Mouse (Mus musculus) embryonic facial prominence, embryonic 11.5 days (tissue): Measurements from ENCODE around the gene Dnajc25. TPM values are rescaled to one million over a fixed set of nuclear protein-coding genes. Genes with fewer than 3 reads are reported as not detected.

Source experiments
- ATAC-seq: fragments of 200-750 bp; cut with Nextera tagmentation; replicated peaks from 2 replicates; pipeline ENCODE4 v1.8.0; 2017; ENCODE audit warnings: low read depth; ENCODE audit not compliant: insufficient number of reproducible peaks, low FRiP score, low TSS enrichment
- DNase-seq: peaks from one replicate; pipeline ENCODE4 v3.0.0-alpha.2; 2015; ENCODE audit warnings: low spot score
- H3K27ac ChIP-seq: fragments of 300-500 bp; sonication (generic); replicated peaks from 2 replicates; pipeline ENCODE4 v1.5.1; 2014; ENCODE audit warnings: mild to moderate bottlenecking, low read depth, low read length, control low read depth
- H3K27me3 ChIP-seq: fragments of 300-500 bp; sonication (generic); 2 replicates; pipeline ENCODE4 v1.6.1; 2014; ENCODE audit warnings: mild to moderate bottlenecking, low read length, moderate library complexity, mixed read lengths; ENCODE audit not compliant: control insufficient read depth, insufficient read depth
- H3K36me3 ChIP-seq: fragments of 300-500 bp; sonication (generic); replicated peaks from 2 replicates; pipeline ENCODE4 v1.6.1; 2014; ENCODE audit warnings: low read depth, mild to moderate bottlenecking, low read length, moderate library complexity, mixed read lengths; ENCODE audit not compliant: control insufficient read depth, insufficient read depth
- H3K4me1 ChIP-seq: fragments of 300-500 bp; sonication (generic); 2 replicates; pipeline ENCODE4 v1.6.1; 2014; ENCODE audit warnings: low read length, mixed read lengths; ENCODE audit not compliant: control insufficient read depth, insufficient read depth
- H3K4me2 ChIP-seq: fragments of 300-500 bp; sonication (generic); 2 replicates; pipeline ENCODE4 v1.6.1; 2014; ENCODE audit warnings: low read depth, mild to moderate bottlenecking, control low read depth, low read length, moderate library complexity
- H3K4me3 ChIP-seq: fragments of 300-500 bp; sonication (generic); 2 replicates; pipeline ENCODE4 v1.5.1; 2014; ENCODE audit warnings: low read depth, low read length, control low read depth
- H3K9ac ChIP-seq: fragments of 300-500 bp; sonication (generic); replicated peaks from 2 replicates; pipeline ENCODE4 v1.6.1; 2014; ENCODE audit warnings: mild to moderate bottlenecking, control low read depth, low read length
- H3K9me3 ChIP-seq: fragments of 300-500 bp; sonication (generic); replicated peaks from 2 replicates; pipeline ENCODE4 v1.6.1; 2016; ENCODE audit warnings: mild to moderate bottlenecking, low read length, inconsistent platforms, mixed read lengths; ENCODE audit not compliant: control insufficient read depth
- WGBS: fragments of 180-500 bp; shearing (Covaris S2); extraction: QIAGEN DNeasy Blood & Tissue Kit; methylation state at CpG from one replicate; pipeline ENCODE4 v1.1.7; 2014; 5-methylcytosine and 5-hydroxymethylcytosine counted together
- polyA plus RNA-seq: library from polyadenylated mRNA; unstranded; fragments of >200 nt; fragmentation: Nextera tagmentation; extraction: Ambion mirVana; gene quantifications from 2 replicates; pipeline ENCODE4 v1.2.1, GENCODE M21; 2014

The Dnajc25 gene
- polyA plus RNA-seq, 1 experiment from 2014 or later, result 6.1 TPM

GRCm38 (mm10) chr4:58981421-58981820 is 13.4 kb upstream of the Dnajc25 start:
- WGBS, result 76% methylated on average over 6 of the region's 6 CpGs
- no peak for ATAC-seq

GRCm38 (mm10) chr4:58982806-58983205 is 12.1 kb upstream of the Dnajc25 start:
- ATAC-seq (no peak), DNase-seq (no peak)
- Histone ChIP-seq H3K9me3 (no peaks in the 10 kb centered on the region), H3K4me2 (no peak overlapping the region), H3K27me3 (no peaks in the 10 kb centered on the region), H3K4me1 (no peaks in the 10 kb centered on the region), H3K36me3 (no peaks in the 10 kb centered on the region), H3K9ac (no peak overlapping the region), H3K27ac (no peak overlapping the region), H3K4me3 (no peak overlapping the region)
- WGBS, result 88% methylated on average over 8 of the region's 8 CpGs

More at GRCm38 (mm10) chr4:58981421-58981820, 13.4 kb upstream of the Dnajc25 start:
- DNase-seq, result no peak
- Histone ChIP-seq H3K4me3 (no peak overlapping the region), H3K9ac (no peak overlapping the region), H3K9me3 (no peaks in the 10 kb centered on the region), H3K27me3 (no peaks in the 10 kb centered on the region), H3K4me1 (no peaks in the 10 kb centered on the region), H3K4me2 (no peak overlapping the region), H3K36me3 (no peaks in the 10 kb centered on the region), H3K27ac (no peak overlapping the region)

GRCm38 (mm10) chr4:58985157-58985648 is 9.7 kb upstream of the Dnajc25 start:
- Histone ChIP-seq H3K4me3 (no peak overlapping the region), H3K9me3 (no peaks in the 10 kb centered on the region), H3K4me2 (no peak overlapping the region), H3K9ac (no peak overlapping the region), H3K27me3 (no peaks in the 10 kb centered on the region), H3K36me3 (no peaks in the 10 kb centered on the region), H3K4me1 (no peaks in the 10 kb centered on the region), H3K27ac (no peak overlapping the region)
- DNase-seq, result peak; percentile 86
- no peak for ATAC-seq
- WGBS, result 23% methylated on average over 7 of the region's 7 CpGs

- Histone ChIP-seq H3K9me3 (no peaks in the 10 kb centered on the region), H3K4me3 (peak within 1 kb of the TSS; percentile 61), H3K4me2 (peak within 1 kb of the TSS; percentile 87), H3K27ac (no peak within 1 kb of the TSS), H3K27me3 (no peaks in the 10 kb centered on the region), H3K4me1 (no peaks in the 10 kb centered on the region), H3K36me3 (no peaks in the 10 kb centered on the region), H3K9ac (peak within 1 kb of the TSS; percentile 66)
- DNase-seq, result peak; percentile 85
- peak; percentile 79 for ATAC-seq
- WGBS, result 2% methylated on average over 28 of the region's 28 CpGs
Observed at GRCm38 (mm10) chr4:58986540-58987190, 8.2 kb upstream of the Dnajc25 start, which contains the start of gene Ptgr1. Gene Ptgr1 (minus strand): TSS chr4:58987119.

- H3K27me3 ChIP-seq, result no peaks in the 10 kb centered on the region
- 88% methylated on average over 7 of the region's 7 CpGs for WGBS
Observed at GRCm38 (mm10) chr4:58989303-58989898, 5.5 kb upstream of the Dnajc25 start.

GRCm38 (mm10) chr4:58990609-58991434 is 4.0 kb upstream of the Dnajc25 start:
- DNase-seq, result no peak

More at GRCm38 (mm10) chr4:58989303-58989898, 5.5 kb upstream of the Dnajc25 start:
- Histone ChIP-seq H3K9me3 (no peaks in the 10 kb centered on the region), H3K4me3 (no peak overlapping the region), H3K4me1 (no peaks in the 10 kb centered on the region), H3K27ac (no peak overlapping the region), H3K9ac (no peak overlapping the region), H3K36me3 (no peaks in the 10 kb centered on the region), H3K4me2 (no peak overlapping the region)
- ATAC-seq (no peak), DNase-seq (no peak)

DNA sequence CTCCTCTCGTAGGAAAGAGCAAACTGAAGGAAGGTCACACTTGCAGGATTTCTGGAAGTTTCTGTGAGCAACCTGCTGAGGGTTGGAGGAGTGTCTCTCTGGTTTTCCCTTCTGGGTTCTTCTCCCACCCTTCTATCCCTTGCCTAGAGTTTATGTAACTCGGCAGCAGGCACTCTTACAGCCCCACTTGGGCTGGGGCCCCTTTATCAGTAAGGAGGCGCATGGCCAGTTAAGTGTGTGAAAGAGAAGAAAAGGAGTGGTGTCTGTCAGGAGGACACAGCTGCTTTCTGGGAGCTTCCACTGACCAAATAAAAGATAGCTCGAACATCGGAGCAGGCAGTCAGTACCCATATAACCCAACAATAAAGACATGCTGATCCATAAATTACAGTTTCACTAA is 2.7 kb upstream of the Dnajc25 start:
- H3K9me3 ChIP-seq, result no peaks in the 10 kb centered on the region
- no peaks in the 10 kb centered on the region for H3K4me1 ChIP-seq
- H3K9ac ChIP-seq, result no peak overlapping the region
- 80% methylated on average over 5 of the region's 5 CpGs for WGBS
- H3K27me3 ChIP-seq, result no peaks in the 10 kb centered on the region
- no peak overlapping the region for H3K4me3 ChIP-seq
- H3K36me3 ChIP-seq, result no peaks in the 10 kb centered on the region
- no peak overlapping the region for H3K27ac ChIP-seq
- no peak for DNase-seq
- no peak for ATAC-seq
- no peak overlapping the region for H3K4me2 ChIP-seq

More at GRCm38 (mm10) chr4:58990609-58991434, 4.0 kb upstream of the Dnajc25 start:
- no peak overlapping the region for H3K4me2 ChIP-seq
- H3K36me3 ChIP-seq, result no peaks in the 10 kb centered on the region
- no peak overlapping the region for H3K9ac ChIP-seq
- no peaks in the 10 kb centered on the region for H3K4me1 ChIP-seq
- H3K27ac ChIP-seq, result no peak overlapping the region
- H3K4me3 ChIP-seq, result no peak overlapping the region
- WGBS, result 88% methylated on average over 17 of the region's 17 CpGs
- no peak for ATAC-seq
- no peaks in the 10 kb centered on the region for H3K27me3 ChIP-seq
- H3K9me3 ChIP-seq, result no peaks in the 10 kb centered on the region
